Mouse (Mus musculus) 416B (cell line): Measurements from ENCODE around the gene Atp6v1g3.

Source experiments
- DNase-seq: peaks from one replicate; pipeline ENCODE4 v3.0.0; 2011; ENCODE audit warnings: low read depth

Gene Atp6v1g3

GRCm38 (mm10) chr1:138273438-138273837 lies at the start of gene Atp6v1g3:
Atp6v1g3 (plus strand) TSS chr1:138273738.
- no peak for DNase-seq

- no peak for DNase-seq
Measured at GRCm38 (mm10) chr1:138233051-138233450, 40.5 kb upstream of the Atp6v1g3 start.

GRCm38 (mm10) chr1:138237252-138237651 lies 36.3 kb upstream of the Atp6v1g3 start:
- peak; percentile 69 for DNase-seq

DNA sequence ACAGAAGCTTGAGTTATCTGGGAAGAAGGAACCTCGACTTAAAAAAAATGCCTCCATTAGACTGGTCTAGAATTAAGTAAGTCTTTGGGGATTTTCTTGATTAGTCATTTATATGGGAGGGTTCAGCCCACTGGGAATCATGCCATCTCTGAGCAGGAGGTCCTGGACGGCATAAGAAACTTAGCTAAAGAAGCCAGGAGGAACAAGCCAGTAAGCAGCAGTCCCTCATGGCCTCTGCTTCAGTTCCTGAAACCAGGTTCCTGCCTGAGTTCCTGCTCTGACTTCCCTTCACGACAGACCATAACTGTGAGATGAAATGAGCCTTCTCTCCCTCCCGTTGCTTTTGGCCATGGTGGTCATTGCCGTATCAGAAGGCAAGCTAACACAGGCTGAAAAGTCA lies 29.6 kb upstream of the Atp6v1g3 start:
- peak; percentile 25 for DNase-seq

DNA sequence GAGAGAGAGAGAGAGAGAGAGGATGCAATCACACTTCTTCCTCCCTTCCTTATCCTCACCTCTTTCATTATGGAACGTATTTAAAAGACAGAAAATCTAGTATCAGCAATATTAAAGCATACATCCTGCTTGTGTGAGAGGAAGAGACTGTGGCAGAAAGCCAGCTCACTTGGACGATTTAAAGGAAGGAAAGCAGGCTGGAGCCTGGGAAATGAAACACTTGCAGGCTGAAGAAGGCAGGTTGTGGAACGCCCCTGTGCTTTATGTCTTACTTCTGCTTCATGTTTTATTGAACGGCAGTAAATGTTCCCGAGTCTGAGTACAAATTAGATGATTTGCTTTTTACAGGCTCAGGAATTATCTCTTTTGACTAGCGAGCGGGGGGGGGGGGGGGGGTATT lies 29.1 kb upstream of the Atp6v1g3 start:
- DNase-seq, result peak; percentile 41

GRCm38 (mm10) chr1:138245103-138245502 lies 28.4 kb upstream of the Atp6v1g3 start:
- DNase-seq, result no peak

GRCm38 (mm10) chr1:138245533-138245932 lies 28.0 kb upstream of the Atp6v1g3 start:
- DNase-seq, result no peak

DNA sequence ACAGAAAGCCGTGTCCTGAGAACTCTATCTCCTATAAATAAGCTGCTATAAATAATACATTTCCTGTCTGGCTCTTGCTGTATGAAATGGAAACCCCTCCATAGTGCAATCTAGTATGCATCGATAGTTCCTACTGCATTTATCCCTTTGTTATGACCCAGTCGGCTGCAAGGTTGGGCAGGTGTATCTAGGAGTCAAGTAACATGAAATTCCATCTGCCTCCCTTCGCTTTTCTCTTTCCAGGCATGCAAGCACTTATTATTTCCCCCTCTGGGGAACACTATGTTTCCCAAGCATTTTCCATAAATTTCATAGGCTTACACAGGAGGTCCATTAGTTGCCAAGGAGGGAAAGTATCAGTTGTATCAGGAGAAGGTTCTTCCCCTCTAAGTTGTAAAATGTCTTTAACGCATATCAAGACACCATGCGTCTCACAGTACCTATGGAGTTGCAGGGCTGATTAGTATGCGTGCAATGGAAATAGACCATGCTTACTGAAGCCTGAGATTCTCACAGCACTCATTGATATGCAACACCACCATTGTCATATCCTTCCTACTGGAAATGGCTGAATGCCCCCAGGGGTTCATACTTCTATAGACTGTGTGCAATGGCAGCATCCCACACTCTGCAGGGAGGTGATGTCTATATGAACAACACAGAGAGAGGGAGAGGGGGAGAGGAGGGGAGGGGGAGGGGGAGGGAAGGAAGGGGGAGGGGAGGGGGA lies 26.9 kb upstream of the Atp6v1g3 start:
- DNase-seq, result no peak

DNA sequence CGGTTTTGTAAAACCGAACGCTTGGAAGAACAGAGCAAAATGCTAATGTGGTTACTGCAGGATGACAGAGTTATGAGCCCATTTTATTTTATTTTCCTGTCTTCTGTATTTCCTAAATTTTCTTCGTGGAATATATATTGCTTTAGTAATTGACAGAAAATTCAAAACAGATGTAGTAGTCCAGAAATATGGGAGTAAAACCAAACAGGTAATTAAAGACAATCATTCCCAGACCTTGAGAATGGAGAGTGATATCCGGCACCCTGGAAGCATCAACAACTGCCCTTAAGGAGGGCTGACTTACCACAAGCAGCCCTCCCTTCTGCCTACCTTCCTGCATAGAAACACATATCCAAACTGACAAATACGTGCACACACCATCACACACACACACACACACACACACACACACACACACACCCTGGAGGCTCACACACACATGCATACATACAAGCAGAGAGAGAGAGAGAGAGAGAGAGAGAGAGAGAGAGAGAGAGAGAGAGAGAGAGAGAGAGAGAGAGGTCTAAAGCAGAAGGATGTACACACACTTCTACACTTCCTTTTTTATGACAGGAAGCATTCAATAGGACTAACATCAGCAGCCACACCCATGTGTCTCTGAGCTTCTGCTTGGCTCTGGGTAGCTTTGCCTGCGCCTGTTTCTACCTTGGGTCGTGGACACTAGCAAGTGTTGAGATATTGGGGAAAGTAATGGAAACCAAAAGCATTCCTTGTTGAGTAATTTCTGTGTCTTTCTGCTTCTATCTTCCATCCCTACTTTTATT lies 25.6 kb upstream of the Atp6v1g3 start:
- peak; percentile 17 for DNase-seq

DNA sequence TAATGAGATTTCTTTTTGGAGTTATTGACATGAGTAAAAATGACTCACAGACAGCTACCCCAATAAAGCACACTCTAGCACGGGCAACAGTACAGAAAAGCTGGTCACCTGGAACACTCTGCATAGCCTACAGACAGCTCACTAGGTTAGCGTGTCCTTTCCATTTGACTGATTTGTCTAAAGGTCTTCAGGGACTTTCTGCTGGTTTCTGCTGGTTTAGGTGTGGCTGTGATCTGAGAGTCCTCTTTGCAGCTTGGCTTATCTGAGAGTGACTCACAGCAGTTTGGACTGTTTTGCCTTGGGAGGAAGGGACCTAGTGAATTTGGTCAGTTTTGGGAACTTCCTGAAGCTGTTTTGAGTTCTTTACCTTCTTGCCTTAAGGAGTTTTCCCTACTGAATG lies 24.8 kb upstream of the Atp6v1g3 start:
- peak; percentile 20 for DNase-seq

- DNase-seq, result no peak
Measured at GRCm38 (mm10) chr1:138250951-138251350, 22.6 kb upstream of the Atp6v1g3 start.

DNA sequence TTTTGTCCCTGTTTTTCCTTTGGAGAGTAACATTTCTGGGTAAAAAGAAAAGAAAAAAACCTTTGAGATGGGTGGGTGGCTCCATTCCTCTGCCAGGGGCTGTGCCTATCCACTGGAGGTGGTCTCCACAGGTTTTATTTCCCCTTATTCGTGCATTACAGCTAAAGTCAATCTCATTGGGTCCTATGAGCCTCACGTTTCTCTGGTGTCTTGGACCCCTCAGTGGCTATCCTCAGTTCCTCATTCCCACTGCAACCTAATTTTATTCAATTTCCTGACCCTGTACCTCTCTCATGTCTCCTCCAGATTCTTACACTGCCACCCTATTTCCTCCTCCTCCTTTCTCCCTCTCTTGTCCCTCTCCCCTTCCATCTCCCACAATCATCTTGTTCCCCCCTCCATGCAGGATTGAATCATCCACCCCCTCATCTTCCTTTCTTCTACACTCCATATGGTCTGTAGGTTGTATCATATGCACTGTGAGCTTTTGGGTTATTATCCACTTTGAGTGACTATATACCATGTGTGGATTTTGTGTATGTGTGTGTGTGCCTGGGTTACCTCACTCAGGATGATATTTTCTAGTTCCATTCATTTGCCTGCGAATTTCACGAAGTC lies 17.3 kb upstream of the Atp6v1g3 start:
- DNase-seq, result no peak

GRCm38 (mm10) chr1:138258758-138259157 lies 14.8 kb upstream of the Atp6v1g3 start:
- DNase-seq, result peak; percentile 14

GRCm38 (mm10) chr1:138261520-138261919 lies 12.0 kb upstream of the Atp6v1g3 start:
- no peak for DNase-seq

GRCm38 (mm10) chr1:138262408-138262807 lies 11.1 kb upstream of the Atp6v1g3 start:
- no peak for DNase-seq

DNA sequence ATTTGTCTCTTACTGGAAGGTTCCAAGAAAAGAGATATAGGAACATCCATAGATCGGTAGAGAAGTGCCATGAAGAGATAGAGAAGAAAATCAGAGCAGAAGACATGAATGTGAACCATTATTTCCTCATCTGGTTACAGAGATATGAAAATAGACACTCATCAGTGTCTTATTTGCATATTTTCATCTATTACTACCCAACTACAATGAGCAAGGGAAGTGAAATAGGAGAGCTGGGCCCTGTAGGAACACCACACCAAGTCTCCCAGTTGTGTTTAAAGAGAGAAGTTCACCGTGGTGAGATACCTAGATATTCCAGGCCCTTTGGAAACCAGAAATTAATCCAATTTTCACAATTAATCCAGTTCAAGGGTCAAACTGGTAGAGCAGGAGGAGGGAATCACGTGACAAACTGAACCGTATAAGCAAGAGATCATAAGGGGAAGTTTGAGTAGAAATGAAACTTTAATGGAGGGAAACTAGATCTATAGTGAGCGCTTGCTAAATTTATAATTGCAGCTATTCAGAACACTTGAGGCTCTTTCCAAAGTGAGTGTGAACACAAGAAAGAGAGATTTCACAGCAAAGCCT lies 6.0 kb upstream of the Atp6v1g3 start:
- DNase-seq, result no peak

GRCm38 (mm10) chr1:138274930-138275329 lies 1.4 kb downstream of the Atp6v1g3 start:
- DNase-seq, result peak; percentile 19

DNA sequence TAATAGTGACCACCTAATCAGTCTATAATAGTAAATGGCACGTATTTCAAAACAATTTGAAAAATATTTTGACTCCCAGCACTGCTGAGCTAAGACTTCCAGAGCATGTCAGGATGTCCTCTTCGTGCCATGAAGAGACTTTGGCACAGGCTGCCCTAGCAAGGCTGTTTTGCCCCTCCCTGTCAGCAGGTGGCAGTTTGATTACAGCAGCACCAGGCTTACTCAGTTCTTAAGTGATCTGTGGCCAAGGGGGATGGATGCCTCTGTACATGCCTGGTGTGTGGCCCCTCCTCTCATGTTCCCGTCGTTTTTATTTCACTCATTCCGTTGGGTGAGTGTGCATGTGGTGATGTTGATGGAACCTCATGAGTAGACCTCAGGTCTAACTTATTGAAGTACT lies 2.3 kb downstream of the Atp6v1g3 start:
- DNase-seq, result peak; percentile 59

DNA sequence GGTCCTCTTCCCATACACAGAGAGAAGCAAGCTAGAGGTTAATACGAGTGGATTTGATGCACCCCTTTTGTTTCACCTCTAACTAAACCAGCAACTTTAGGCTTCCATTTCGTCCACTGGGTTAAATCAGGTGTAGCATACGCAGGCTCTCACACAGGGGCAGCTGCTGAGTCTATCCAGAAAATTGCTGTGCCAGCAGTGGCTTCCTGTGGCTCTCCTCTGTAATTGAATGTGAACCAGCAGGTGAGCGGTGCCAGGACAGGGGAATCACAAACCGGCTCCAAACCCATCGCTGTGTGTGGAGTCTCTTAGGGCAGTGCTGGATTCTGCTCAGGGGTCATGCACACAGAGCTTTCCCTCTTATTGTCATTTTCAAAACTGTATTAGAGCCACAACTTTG lies 7.6 kb downstream of the Atp6v1g3 start:
- no peak for DNase-seq

DNA sequence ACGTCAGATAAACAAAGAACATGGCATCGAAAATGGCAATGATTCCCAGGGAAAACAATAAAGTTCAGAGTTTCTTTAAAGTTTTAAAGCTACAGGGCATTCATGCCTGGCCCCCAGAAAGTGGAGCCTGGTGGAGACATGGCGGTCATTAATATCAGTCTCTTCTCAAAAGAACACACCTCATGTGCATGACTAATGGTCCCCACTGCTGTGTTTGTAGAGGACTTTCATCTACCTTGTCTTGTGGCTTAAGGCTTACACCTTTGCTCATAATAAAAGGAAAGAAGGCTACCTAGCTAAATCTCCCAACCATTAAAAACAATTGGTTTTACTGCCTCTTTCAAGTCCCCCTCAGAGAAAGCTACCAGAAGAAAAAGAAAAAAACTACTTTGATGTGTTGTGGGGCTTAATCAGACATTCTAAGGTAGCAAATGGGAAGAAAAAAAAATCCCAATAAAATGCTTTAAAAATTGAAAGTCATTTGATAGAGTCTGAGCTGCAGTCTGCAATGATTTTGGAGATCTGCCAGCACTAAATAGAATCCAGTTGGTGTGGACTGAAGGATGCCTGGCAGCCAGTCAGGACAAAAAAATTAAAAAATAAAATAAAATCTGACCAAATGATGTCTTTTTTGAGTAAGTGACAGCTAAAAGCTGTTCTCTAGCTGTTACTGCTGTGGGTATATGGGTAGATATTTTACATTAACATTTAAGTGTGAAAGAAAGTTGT lies 9.0 kb downstream of the Atp6v1g3 start:
- no peak for DNase-seq

- no peak for DNase-seq
Measured at GRCm38 (mm10) chr1:138287665-138288064, 14.1 kb downstream of the Atp6v1g3 start.

DNA sequence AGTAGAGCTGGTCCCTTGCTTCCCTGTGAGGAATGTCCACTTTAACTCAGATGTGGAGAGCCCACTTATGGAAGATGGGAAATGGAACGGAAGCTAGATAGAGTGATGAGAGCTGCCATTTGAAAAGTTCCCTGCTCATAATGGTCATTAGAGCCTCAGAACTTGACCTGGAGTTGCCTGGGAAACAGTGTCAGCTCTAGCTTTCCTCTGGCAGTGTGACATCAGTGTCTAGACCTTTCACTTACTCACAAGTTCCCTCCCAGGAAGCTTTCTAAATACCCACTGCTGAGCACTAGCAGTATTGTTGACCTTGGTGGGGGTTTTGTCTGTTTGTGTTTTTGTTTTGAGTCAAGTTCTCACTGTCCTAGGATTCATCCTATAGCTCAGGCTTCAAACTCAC lies 15.2 kb downstream of the Atp6v1g3 start:
- no peak for DNase-seq
